Mouse (Mus musculus): ENCODE data around the gene Tspan32. TPM values are rescaled to one million over a fixed set of nuclear protein-coding genes. Genes with fewer than 3 reads are reported as not detected.

The Tspan32 gene
- polyA plus RNA-seq, 1 experiment: 59.5 TPM

DNA sequence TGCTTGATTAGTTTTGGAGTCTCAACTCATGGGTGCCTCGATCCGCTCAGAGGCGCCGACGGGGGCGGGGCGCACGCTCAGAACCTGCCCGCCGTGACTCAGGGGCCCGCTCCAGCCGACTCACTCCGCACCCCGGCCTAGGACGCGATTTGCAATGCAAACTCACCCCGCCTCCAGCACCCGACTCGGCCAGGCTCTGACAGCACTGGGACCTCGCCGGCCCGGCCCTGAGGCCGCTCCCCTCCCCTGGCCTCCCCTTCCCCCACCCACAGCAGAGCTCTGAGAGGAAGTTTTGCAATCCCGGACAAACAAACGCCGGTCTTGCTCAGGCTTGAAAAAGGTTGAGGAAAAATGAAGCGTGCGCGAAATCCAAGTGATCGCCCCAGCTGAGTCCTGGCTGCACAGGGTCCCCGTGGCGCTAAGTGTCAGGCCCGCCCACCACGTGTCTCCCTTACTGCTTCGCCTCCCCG, 37.4 kb upstream of the Tspan32 start:
- TF ChIP-seq USF1 (IDR thresholded peaks at IDR 0.05; ENCODE audit: low read depth) (no peak), TCF3 (IDR thresholded peaks at IDR 0.05; ENCODE audit: insufficient read length, low read depth) (no peak), CEBPB (IDR thresholded peaks at IDR 0.05; ENCODE audit: insufficient read depth, poor library complexity, severe bottlenecking) (no peak), MAX (IDR thresholded peaks at IDR 0.05; ENCODE audit: low read depth) (no peak), MYOD1 (IDR thresholded peaks at IDR 0.05; ENCODE audit: control insufficient read depth in 1 of 3, insufficient read length in 2 of 3, low read depth in 2 of 3) (no peak), REST (IDR thresholded peaks at IDR 0.05; ENCODE audit: insufficient read depth, insufficient read length) (no peak), SRF (IDR thresholded peaks at IDR 0.05; ENCODE audit: control insufficient read depth, insufficient read length, low read depth) (no peak), TCF12 (IDR thresholded peaks at IDR 0.05; ENCODE audit: insufficient read depth, poor library complexity, severe bottlenecking) (no peak), POLR2AphosphoS2 (IDR thresholded peaks at IDR 0.05; ENCODE audit: insufficient read length, low read depth) (no peak), POLR2A (IDR thresholded peaks at IDR 0.05; ENCODE audit: insufficient read length, low read depth) (no peak), MYOG (IDR thresholded peaks at IDR 0.05; ENCODE audit: control insufficient read depth in 1 of 3, insufficient read depth in 1 of 3, insufficient read length in 2 of 3, low read depth in 2 of 3) (no peak), E2F4 (IDR thresholded peaks at IDR 0.05; ENCODE audit: insufficient read depth) (no peak)
- H3ac ChIP-seq (ENCODE audit: control insufficient read depth, insufficient read length): no peak overlapping the region
- H3K79me2 ChIP-seq (ENCODE audit: control insufficient read depth, insufficient read depth): no peaks in the 10 kb centered on the region
- no peak overlapping the region for H3K4me2 ChIP-seq (ENCODE audit: low read depth)
- H3K27me3 ChIP-seq (ENCODE audit: control insufficient read depth, insufficient read depth, insufficient read length): peaks cover 58% of the 10 kb centered on the region
- H3K36me3 ChIP-seq (ENCODE audit: control insufficient read depth, insufficient read depth): no peaks in the 10 kb centered on the region
- no peak overlapping the region for H3K4me3 ChIP-seq

DNA sequence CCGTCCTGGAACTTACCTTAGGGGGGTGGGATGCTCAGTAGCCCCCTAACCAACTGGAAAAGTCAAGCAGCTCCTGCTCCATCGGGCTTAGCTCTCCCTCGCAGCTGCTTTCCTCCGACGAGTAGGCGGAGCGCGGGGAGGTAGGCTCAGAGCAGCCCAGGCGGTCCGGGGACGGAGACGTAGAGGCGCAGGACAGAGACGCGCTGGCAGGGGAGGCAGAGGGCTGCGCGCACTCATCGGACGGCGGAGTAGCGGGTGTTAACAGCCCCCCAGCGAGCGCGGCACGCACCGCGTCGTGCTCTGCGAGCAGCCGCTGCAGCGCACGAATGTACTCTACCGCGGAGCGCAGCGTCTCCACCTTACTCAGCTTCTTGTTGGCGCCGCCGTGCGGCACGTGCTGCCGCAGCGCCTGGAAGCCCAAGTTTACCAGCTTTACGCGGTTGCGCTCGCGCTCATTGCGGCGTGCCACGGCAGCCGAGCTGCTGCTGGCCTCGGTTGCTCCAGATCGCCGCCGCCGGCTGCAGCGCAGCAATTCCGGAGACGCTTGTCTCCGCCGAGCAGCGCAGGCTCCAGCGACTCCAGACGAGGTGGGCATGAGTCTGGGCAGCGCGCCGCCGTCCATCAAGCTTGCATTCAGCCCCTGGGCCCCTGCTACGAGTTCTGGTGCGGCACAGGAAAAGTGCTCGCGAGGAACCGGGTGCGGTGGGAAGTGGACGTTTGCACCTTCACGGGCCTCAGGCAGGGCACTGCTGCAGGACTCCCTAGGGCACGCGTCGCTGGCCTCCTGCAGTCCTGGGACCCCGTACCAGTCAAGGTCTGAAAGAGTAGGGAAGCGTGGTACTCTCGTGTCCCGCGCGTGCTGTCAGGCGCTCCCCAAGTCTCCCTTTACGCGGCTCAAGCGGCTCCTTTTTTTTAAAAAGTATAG, 36.7 kb upstream of the Tspan32 start:
- no peak for TF ChIP-seq REST (IDR thresholded peaks at IDR 0.05; ENCODE audit: insufficient read depth, insufficient read length)
- TF ChIP-seq POLR2A (IDR thresholded peaks at IDR 0.05; ENCODE audit: insufficient read length, low read depth): no peak
- no peak for TF ChIP-seq MAX (IDR thresholded peaks at IDR 0.05; ENCODE audit: low read depth)
- TF ChIP-seq MYOG (IDR thresholded peaks at IDR 0.05; ENCODE audit: control insufficient read depth in 1 of 3, insufficient read depth in 1 of 3, insufficient read length in 2 of 3, low read depth in 2 of 3): no peak
- Histone ChIP-seq H3K4me3 (no peak overlapping the region), H3K79me2 (ENCODE audit: control insufficient read depth, insufficient read depth) (no peaks in the 10 kb centered on the region)

GRCm38 (mm10) chr7:142968809-142969511, 35.9 kb upstream of the Tspan32 start, which contains the start of gene Ascl2:
Gene Ascl2 (minus strand): TSS chr7:142969264.
- Histone ChIP-seq H3K79me2 (ENCODE audit: control insufficient read depth, insufficient read depth) (no peaks in the 10 kb centered on the region), H3K4me2 (ENCODE audit: low read depth) (no peak within 1 kb of the TSS), H3K36me3 (ENCODE audit: control insufficient read depth, insufficient read depth) (no peaks in the 10 kb centered on the region), H3K27me3 (ENCODE audit: control insufficient read depth, insufficient read depth, insufficient read length) (peaks cover 58% of the 10 kb centered on the region), H3K4me3 (no peak within 1 kb of the TSS), H3ac (ENCODE audit: control insufficient read depth, insufficient read length) (no peak within 1 kb of the TSS)
- no peak for TF ChIP-seq MYOG (IDR thresholded peaks at IDR 0.05; ENCODE audit: control insufficient read depth in 1 of 3, insufficient read depth in 1 of 3, insufficient read length in 2 of 3, low read depth in 2 of 3)
- no peak for TF ChIP-seq TCF3 (IDR thresholded peaks at IDR 0.05; ENCODE audit: insufficient read length, low read depth)
- no peak for TF ChIP-seq TCF12 (IDR thresholded peaks at IDR 0.05; ENCODE audit: insufficient read depth, poor library complexity, severe bottlenecking)
- no peak for TF ChIP-seq POLR2A (IDR thresholded peaks at IDR 0.05; ENCODE audit: insufficient read length, low read depth)
- TF ChIP-seq E2F4 (IDR thresholded peaks at IDR 0.05; ENCODE audit: insufficient read depth): no peak
- TF ChIP-seq MAX (IDR thresholded peaks at IDR 0.05; ENCODE audit: low read depth): no peak
- TF ChIP-seq POLR2AphosphoS2 (IDR thresholded peaks at IDR 0.05; ENCODE audit: insufficient read length, low read depth): no peak
- TF ChIP-seq REST (IDR thresholded peaks at IDR 0.05; ENCODE audit: insufficient read depth, insufficient read length): no peak
- TF ChIP-seq USF1 (IDR thresholded peaks at IDR 0.05; ENCODE audit: low read depth): no peak
- TF ChIP-seq CEBPB (IDR thresholded peaks at IDR 0.05; ENCODE audit: insufficient read depth, poor library complexity, severe bottlenecking): no peak
- TF ChIP-seq SRF (IDR thresholded peaks at IDR 0.05; ENCODE audit: control insufficient read depth, insufficient read length, low read depth): no peak
- TF ChIP-seq MYOD1 (IDR thresholded peaks at IDR 0.05; ENCODE audit: control insufficient read depth in 1 of 3, insufficient read length in 2 of 3, low read depth in 2 of 3): no peak

More for the DNA sequence above, 36.7 kb upstream of the Tspan32 start:
- H3K36me3 ChIP-seq (ENCODE audit: control insufficient read depth, insufficient read depth): no peaks in the 10 kb centered on the region
- H3K27me3 ChIP-seq (ENCODE audit: control insufficient read depth, insufficient read depth, insufficient read length): peaks cover 58% of the 10 kb centered on the region
- no peak overlapping the region for H3K4me2 ChIP-seq (ENCODE audit: low read depth)
- H3ac ChIP-seq (ENCODE audit: control insufficient read depth, insufficient read length): no peak overlapping the region

GRCm38 (mm10) chr7:142981908-142982307, 22.9 kb upstream of the Tspan32 start:
- Histone ChIP-seq H3K36me3 (ENCODE audit: control insufficient read depth, insufficient read depth) (no peaks in the 10 kb centered on the region), H3K4me3 (no peak overlapping the region), H3K4me2 (ENCODE audit: low read depth) (no peak overlapping the region), H3K27me3 (ENCODE audit: control insufficient read depth, insufficient read depth, insufficient read length) (peaks cover 44% of the 10 kb centered on the region), H3ac (ENCODE audit: control insufficient read depth, insufficient read length) (no peak overlapping the region), H3K79me2 (ENCODE audit: control insufficient read depth, insufficient read depth) (no peaks in the 10 kb centered on the region)
- TF ChIP-seq USF1 (IDR thresholded peaks at IDR 0.05; ENCODE audit: low read depth): no peak
